Mouse (Mus musculus): ENCODE data around the gene Nxnl1.

Gene Nxnl1

GRCm38 (mm10) chr8:71588762-71589161 is 22.4 kb upstream of the Nxnl1 start:
- CTCF ChIA-PET: interaction anchor here (0.6 kb wide), 1 partner anchor 119 kb away, joined by 3 read pairs; no protein-coding TSS in a partner anchor

- CTCF ChIA-PET: interaction anchor here (0.6 to 0.7 kb wide), 3 partner anchors 19 to 724 kb away, joined by 4 to 6 read pairs (median 4); partner anchors contain the start of gene Kcnn1
These were observed 20.5 kb upstream of the Nxnl1 start for GRCm38 (mm10) chr8:71586891-71587290.

GRCm38 (mm10) chr8:71580201-71580600 is 13.8 kb upstream of the Nxnl1 start:
- CTCF ChIA-PET: no interaction called here

GRCm38 (mm10) chr8:71579476-71579875 is 13.1 kb upstream of the Nxnl1 start:
- CTCF ChIA-PET: no interaction called here

GRCm38 (mm10) chr8:71579009-71579408 is 12.6 kb upstream of the Nxnl1 start:
- CTCF ChIA-PET: no interaction called here

GRCm38 (mm10) chr8:71577856-71578387 is 11.5 kb upstream of the Nxnl1 start:
- CTCF ChIA-PET: interaction anchor here (0.7 kb wide), 1 partner anchor 12 kb away, joined by 3 read pairs; no protein-coding TSS in a partner anchor

GRCm38 (mm10) chr8:71575020-71575419 is 8.6 kb upstream of the Nxnl1 start:
- CTCF ChIA-PET: interaction anchor here (1.0 kb wide), 1 partner anchor 10 kb away, joined by 3 read pairs; no protein-coding TSS in a partner anchor

GRCm38 (mm10) chr8:71574426-71574825 is 8.0 kb upstream of the Nxnl1 start:
- CTCF ChIA-PET: interaction anchor here (1.0 kb wide), 1 partner anchor 9 kb away, joined by 3 read pairs; no protein-coding TSS in a partner anchor

GRCm38 (mm10) chr8:71572847-71573633 is 6.6 kb upstream of the Nxnl1 start:
- CTCF ChIA-PET: no interaction called here

GRCm38 (mm10) chr8:71572077-71572476 is 5.7 kb upstream of the Nxnl1 start:
- CTCF ChIA-PET: interaction anchor here (0.8 kb wide), 1 partner anchor 705 kb away, joined by 3 read pairs; no protein-coding TSS in a partner anchor

GRCm38 (mm10) chr8:71570291-71570954 is 4.0 kb upstream of the Nxnl1 start:
- CTCF ChIA-PET: no interaction called here

- CTCF ChIA-PET: interaction anchor here (0.6 to 1.6 kb wide), 3 partner anchors 21 to 619 kb away, joined by 3 to 6 read pairs (median 4); no protein-coding TSS in a partner anchor
These were observed 3.2 kb upstream of the Nxnl1 start for GRCm38 (mm10) chr8:71569366-71570290.

GRCm38 (mm10) chr8:71568941-71569340 is 2.5 kb upstream of the Nxnl1 start:
- CTCF ChIA-PET: interaction anchor here (0.6 to 1.6 kb wide), 3 partner anchors 22 to 85 kb away, joined by 3 to 6 read pairs (median 6); no protein-coding TSS in a partner anchor

GRCm38 (mm10) chr8:71568387-71568937 is 2.1 kb upstream of the Nxnl1 start, which contains the start of gene Slc27a1:
Gene Slc27a1 (plus strand): TSS chr8:71568882.
- CTCF ChIA-PET: interaction anchor here (0.6 to 1.6 kb wide), 3 partner anchors 23 to 85 kb away, joined by 3 to 6 read pairs (median 6); no protein-coding TSS in a partner anchor

- CTCF ChIA-PET: interaction anchor here (0.6 kb wide), 1 partner anchor 19 kb away, joined by 4 read pairs; no protein-coding TSS in a partner anchor
These were observed 1.2 kb upstream of the Nxnl1 start for GRCm38 (mm10) chr8:71567587-71567986.

- CTCF ChIA-PET: interaction anchor here (0.6 kb wide), 1 partner anchor 71 kb away, joined by 4 read pairs; no protein-coding TSS in a partner anchor
These were observed 2.4 kb downstream of the Nxnl1 start for GRCm38 (mm10) chr8:71563992-71564391.

- CTCF ChIA-PET: interaction anchor here (0.7 to 1.6 kb wide), 5 partner anchors 22 to 98 kb away, joined by 3 to 5 read pairs (median 4); no protein-coding TSS in a partner anchor
These were observed 3.6 kb downstream of the Nxnl1 start for GRCm38 (mm10) chr8:71562751-71563150.

GRCm38 (mm10) chr8:71561401-71561800 is 5.0 kb downstream of the Nxnl1 start:
- CTCF ChIA-PET: interaction anchor here (0.6 to 1.6 kb wide), 3 partner anchors 16 to 99 kb away, joined by 3 to 4 read pairs (median 4); no protein-coding TSS in a partner anchor

- CTCF ChIA-PET: interaction anchor here (1.2 kb wide), 1 partner anchor 69 kb away, joined by 4 read pairs; no protein-coding TSS in a partner anchor
These were observed 5.6 kb downstream of the Nxnl1 start for GRCm38 (mm10) chr8:71560765-71561164.

- CTCF ChIA-PET: interaction anchor here (0.7 kb wide), 1 partner anchor 27 kb away, joined by 4 read pairs; no protein-coding TSS in a partner anchor
These were observed 6.3 kb downstream of the Nxnl1 start for GRCm38 (mm10) chr8:71560071-71560470.

Data from spleen, embryonic (tissue).